8 mouse cellular contexts compared by ENCODE assay signal in the genomic region with DNA sequence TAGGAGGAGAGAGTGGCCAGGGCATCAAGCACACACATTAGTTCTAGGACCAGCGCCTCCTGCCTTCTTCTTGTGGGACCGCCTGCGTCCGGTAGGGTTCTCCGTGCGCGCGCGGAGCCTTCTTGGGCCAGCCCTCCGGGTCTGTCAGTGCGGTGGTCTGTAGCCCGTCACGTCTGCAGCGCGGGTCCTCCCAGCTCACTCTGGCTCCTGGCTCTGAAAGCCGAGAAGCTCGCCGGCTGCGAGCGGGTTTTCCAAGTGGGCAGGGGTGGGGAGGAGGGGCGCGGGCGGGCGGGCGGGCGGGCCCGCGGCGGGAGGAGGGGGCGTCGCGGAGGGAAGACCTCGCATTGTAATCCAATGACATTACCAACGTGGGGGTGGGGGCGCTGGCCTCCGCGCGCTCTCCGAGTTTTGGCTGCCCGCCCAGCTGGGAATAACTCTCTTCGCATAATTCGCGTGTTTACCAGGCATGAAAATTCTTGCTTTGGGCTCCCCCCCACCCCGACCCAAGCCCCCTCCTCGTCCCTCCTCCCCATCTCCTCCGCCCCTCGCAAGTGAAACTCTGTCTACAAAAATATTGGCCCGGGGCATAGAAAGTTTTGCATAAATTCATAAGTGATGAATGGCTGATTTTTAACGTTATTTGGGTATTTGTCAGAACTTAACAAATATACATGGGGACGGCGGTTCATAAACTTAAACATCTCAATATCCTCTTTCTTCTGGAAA. TPM values are rescaled to one million over a fixed set of nuclear protein-coding genes. Genes with fewer than 3 reads are reported as not detected.
DNase-seq lines count a peak whose midpoint lies in the region; ATAC-seq lines count a peak whose summit lies in the region.

No protein-coding gene starts in this region.

- H3K4me3 ChIP-seq in brown adipose tissue, adult 24 weeks (ENCODE audit: insufficient read depth, low read depth, low read length) = peak overlapping the region; percentile 25; the same call in 1 of the 2 replicates
- H3K4me3 ChIP-seq in heart, embryonic 16.5 days (ENCODE audit: low read length) = peak overlapping the region; percentile 59
- H3K4me3 ChIP-seq in midbrain, embryonic 15.5 days = peak overlapping the region; percentile 62

- WGBS in heart, embryonic 16.5 days = under 1% methylated on average over 39 of the region's 51 CpGs
- under 1% methylated on average over 49 of the region's 51 CpGs for WGBS in midbrain, embryonic 15.5 days

- H3K27ac ChIP-seq in brown adipose tissue, adult 24 weeks (replicated peaks; ENCODE audit: low read depth, low read length) = no peak overlapping the region
- peak overlapping the region; percentile 48 for H3K27ac ChIP-seq in heart, embryonic 16.5 days (ENCODE audit: low read length)
- peak overlapping the region; percentile 63 for H3K27ac ChIP-seq in midbrain, embryonic 15.5 days

- no peaks in the 10 kb centered on the region; the same call in 1 of the 2 replicates for H3K4me1 ChIP-seq in brown adipose tissue, adult 24 weeks (ENCODE audit: control insufficient read depth, insufficient read depth, insufficient read length, low read length)
- peaks cover 18% of the 10 kb centered on the region for H3K4me1 ChIP-seq in heart, embryonic 16.5 days (ENCODE audit: control insufficient read depth, insufficient read depth, low read length)
- H3K4me1 ChIP-seq in midbrain, embryonic 15.5 days = peaks cover 34% of the 10 kb centered on the region

- H3K9ac ChIP-seq in heart, embryonic 16.5 days (ENCODE audit: low read length) = peak overlapping the region; percentile 65
- H3K9ac ChIP-seq in midbrain, embryonic 15.5 days = peak overlapping the region; percentile 23; the same call in 1 of the 2 replicates

- ATAC-seq in heart, embryonic 16.5 days (replicated peaks; ENCODE audit: extremely low read depth, insufficient read depth, low FRiP score) = peak; percentile 25; the same call in 1 of the 2 replicates
- ATAC-seq in midbrain, embryonic 15.5 days (replicated peaks) = peak; percentile 50
- no peak for ATAC-seq in monocyte, adult 5-6 weeks (replicated peaks; ENCODE audit: insufficient number of reproducible peaks, low FRiP score, low TSS enrichment, poor library complexity, severe bottlenecking)

- intact Hi-C loops in gastrocnemius, postnatal 14 days (cut with DNase I; ENCODE audit: low total_unique reads) = no loop called here
- intact Hi-C loops in left cerebral cortex, postnatal 14 days (cut with DNase I) = no loop called here

- peak; percentile 27 for DNase-seq in gastrocnemius, postnatal 14 days
- DNase-seq in gastrocnemius, adult 18-20 months (ENCODE audit: low spot score) = no peak
- DNase-seq in 3T3-L1 (ENCODE audit: low read depth, low spot score) = peak; percentile 60
- peak; percentile 22 to 35 for DNase-seq in left cerebral cortex, postnatal 14 days (ENCODE audit: low spot score in 2 of 2)

- no peaks in the 10 kb centered on the region for H3K36me3 ChIP-seq in heart, embryonic 16.5 days (ENCODE audit: control insufficient read depth, insufficient read depth)
- H3K36me3 ChIP-seq in midbrain, embryonic 15.5 days (replicated peaks) = no peaks in the 10 kb centered on the region

- no peaks in the 10 kb centered on the region for H3K9me3 ChIP-seq in heart, embryonic 16.5 days (replicated peaks; ENCODE audit: control insufficient read depth, low read length)
- H3K9me3 ChIP-seq in midbrain, embryonic 15.5 days = no peaks in the 10 kb centered on the region

- peaks cover 21% of the 10 kb centered on the region for H3K27me3 ChIP-seq in heart, embryonic 16.5 days (ENCODE audit: control insufficient read depth, insufficient read depth, low read length)
- no peaks in the 10 kb centered on the region; the same call in 1 of the 2 replicates for H3K27me3 ChIP-seq in midbrain, embryonic 15.5 days (replicated peaks)

- peak overlapping the region; percentile 92 for H3K4me2 ChIP-seq in heart, embryonic 16.5 days (ENCODE audit: low read depth, low read length)
- H3K4me2 ChIP-seq in midbrain, embryonic 15.5 days = peak overlapping the region; percentile 90

RNA-seq across cellular contexts. Expression of a gene that starts 3.7 kb away (rescaled TPM):
- total RNA-seq in gastrocnemius, postnatal 14 days (2021) = 1 to 10 TPM; 1.4 to 1.7 TPM
- 1 to 10 TPM; 1.9 to 2.6 TPM for total RNA-seq in gastrocnemius, adult 18-20 months (2021)
- 0.67 TPM in 1 of 2 replicates, not detected in the other for polyA plus RNA-seq in brown adipose tissue, adult 24 weeks (2012; ENCODE audit: insufficient read depth, insufficient read length, missing spikeins)
- 0.32 and 0.39 TPM in 2 replicates for polyA plus RNA-seq in heart, embryonic 16.5 days (2015; fragmentation: Nextera tagmentation; extraction: Ambion mirVana)
- total RNA-seq in left cerebral cortex, postnatal 14 days (2021) = 10 to 100 TPM; 15.6 to 17.1 TPM
- 3.6 and 3.8 TPM in 2 replicates for polyA plus RNA-seq in midbrain, embryonic 15.5 days (2015; fragmentation: Nextera tagmentation; extraction: Ambion mirVana)
- total RNA-seq in monocyte, adult 5-6 weeks (2017) = not detected in 3 replicates

Comparison
In these comparisons a context has a peak if more than half of its experiments do, and no peak if none do; other contexts are left out.
1. RNA of a gene that starts 3.7 kb away (total RNA-seq): 15.6 to 17.1 TPM in left cerebral cortex, postnatal 14 days; 1.9 to 2.6 TPM in gastrocnemius, adult 18-20 months, 1.4 to 1.7 TPM in gastrocnemius, postnatal 14 days and not detected in monocyte, adult 5-6 weeks; every median in the first group is over 4 times any median in the second.
2. Peak in every context shown above with its lines, with median percentiles within 50 percentile points of each other: H3K4me3 ChIP-seq.